Mouse (Mus musculus): ENCODE data around the gene Zfp217. TPM values are rescaled to one million over a fixed set of nuclear protein-coding genes. Genes with fewer than 3 reads are reported as not detected.
"Not testable (repeated sequence)": the region's sequence is repeated elsewhere in the genome, so short reads cannot be mapped to it uniquely, and the experiment has no call there.

The Zfp217 gene
- total RNA-seq (2021) = 1 to 10 TPM; 4.1 TPM

DNA sequence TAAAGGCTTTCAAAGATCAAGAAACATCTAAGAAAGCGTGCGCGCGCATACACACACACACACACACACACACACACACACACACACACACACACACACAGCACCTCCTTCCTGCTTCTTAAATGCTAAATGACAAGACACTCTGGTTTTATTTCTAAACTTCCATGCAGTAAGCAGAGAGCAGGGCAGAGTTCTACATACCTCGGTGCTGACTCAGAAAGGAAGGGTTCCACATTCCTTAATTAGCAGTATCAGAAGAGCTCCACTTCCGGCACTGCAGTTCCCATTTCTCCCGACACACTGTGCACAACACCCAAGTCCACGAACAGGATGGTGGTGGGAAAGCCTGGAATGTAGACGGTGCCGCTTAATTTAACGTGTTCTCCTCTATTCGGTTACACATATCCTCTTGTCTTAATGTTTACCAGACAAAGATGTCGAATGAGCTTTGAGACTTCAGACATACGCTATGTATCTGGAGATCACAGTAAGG, at the start of gene Zfp217:
Zfp217 (minus strand) TSS at position 443 of the 493 bp plus-strand sequence.
- intact Hi-C loops (cut with DNase I) = no loop called here
- DNase-seq (ENCODE audit: extremely low spot score in 1 of 2, low spot score in 2 of 2) = no peak

DNA sequence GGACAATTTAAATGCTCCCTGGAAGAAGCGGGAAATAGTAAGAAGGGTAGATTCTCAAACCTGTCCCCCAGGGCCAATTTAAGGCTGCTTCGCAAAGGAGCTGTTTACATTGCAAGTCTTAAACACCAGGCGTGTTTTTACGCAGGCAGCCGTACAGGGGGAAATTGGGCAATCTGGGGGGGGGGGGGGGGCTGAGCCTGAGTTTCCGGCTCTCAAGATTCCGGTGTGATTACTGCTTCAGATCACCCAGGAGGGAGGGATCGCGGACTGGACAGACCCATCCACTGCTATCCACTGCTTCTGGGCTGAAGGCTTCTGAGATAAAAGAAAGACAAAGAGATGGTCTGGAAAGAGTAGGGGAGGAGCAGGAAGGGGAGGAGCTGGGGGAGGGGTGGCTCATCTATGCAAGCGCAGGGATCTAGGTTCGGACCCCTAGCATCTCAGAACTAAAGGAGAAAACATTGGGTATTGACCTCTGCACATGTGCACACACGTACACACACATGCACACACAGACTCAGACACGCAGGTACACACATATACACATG, 47.7 kb upstream of the Zfp217 start:
- intact Hi-C loops (cut with DNase I) = no loop called here
- no peak for DNase-seq (ENCODE audit: extremely low spot score in 1 of 2, low spot score in 2 of 2)

DNA sequence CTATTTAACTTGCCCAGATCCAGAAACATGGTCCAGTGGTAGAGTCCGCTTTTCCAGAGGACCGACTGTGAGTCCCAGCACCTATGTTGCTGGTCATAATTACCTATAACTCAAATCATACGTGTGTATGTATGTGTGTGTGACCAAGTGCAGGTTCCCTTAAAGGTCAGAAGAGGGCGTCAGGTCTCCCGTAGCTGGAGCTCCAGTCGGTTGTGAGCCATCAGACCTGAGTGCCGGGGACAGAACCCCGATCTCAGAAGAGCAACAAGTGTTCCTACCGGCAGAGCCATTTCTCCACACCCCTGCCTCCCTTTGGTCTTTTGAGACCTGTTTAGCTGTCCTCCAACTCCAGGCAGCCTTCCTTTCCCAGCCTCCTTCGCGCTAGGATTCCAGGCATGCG, 46.9 kb upstream of the Zfp217 start:
- intact Hi-C loops (cut with DNase I) = no loop called here
- DNase-seq (ENCODE audit: extremely low spot score in 1 of 2, low spot score in 2 of 2) = no peak

DNA sequence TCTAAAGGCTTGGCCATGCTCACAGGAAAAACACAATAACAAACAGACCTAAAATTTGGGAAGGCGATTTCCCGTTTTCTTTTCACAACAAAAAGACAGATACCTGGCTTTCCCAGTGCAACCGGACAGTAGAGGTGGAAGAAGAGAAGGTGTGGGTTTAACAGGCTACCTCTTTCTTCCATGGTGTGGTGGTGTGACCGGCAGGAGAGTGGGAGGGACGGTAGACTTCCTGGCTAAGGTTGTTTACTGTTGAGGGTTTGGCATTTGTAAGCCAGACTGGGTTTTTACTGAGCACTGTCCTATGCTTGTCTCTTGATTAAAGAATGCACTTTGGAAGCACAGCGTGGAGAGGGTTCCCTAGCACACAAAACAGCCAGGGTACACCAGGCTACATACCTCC, 45.9 kb upstream of the Zfp217 start:
- intact Hi-C loops (cut with DNase I) = no loop called here
- DNase-seq (ENCODE audit: extremely low spot score in 1 of 2, low spot score in 2 of 2) = no peak

DNA sequence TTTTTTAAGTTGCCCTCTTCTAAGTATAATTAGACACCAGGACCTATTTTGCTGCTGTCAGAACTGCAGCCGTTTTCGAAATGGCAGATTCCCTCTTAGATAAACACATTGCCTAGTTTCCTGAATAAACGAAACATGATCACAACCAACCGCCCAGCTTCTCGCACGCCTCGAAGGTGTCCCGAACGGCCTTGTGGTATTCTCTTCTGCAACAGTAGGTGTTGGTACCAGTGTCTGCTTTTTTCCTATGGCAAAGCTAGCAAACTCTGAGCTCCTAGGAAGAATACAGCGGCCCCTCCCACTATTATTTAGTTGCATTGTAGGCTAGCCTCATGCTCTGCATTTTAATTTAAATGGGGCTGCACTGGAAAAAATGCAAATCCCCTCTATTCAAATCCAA, 45.3 kb upstream of the Zfp217 start:
- no peak for DNase-seq (ENCODE audit: extremely low spot score in 1 of 2, low spot score in 2 of 2)

DNA sequence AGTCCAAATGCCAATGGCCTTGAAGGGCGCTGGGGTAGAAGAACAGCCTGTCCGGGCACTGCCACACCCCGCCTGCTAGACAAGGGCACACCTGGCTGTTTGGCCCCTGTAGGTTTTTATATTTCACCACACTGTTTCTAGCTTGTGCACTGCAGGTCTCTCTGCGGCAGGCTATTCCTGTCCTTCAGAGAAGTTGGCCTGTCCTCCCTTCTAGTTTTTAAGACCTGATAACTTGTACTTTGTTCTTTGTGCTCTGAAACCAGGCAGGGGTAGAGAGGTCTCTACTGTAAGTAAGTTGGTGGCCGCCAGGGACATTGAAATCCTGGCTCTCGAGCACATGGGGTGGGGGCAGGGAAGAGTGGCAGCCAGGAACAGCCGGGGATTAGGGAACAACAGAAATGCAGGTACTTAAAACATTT, 44.8 kb upstream of the Zfp217 start:
- intact Hi-C loops (cut with DNase I) = no loop called here
- DNase-seq (ENCODE audit: extremely low spot score in 1 of 2, low spot score in 2 of 2) = peak in 1 of 2 experiments; percentile 52

More for the DNA sequence above, 45.3 kb upstream of the Zfp217 start:
- intact Hi-C loops (cut with DNase I) = no loop called here

DNA sequence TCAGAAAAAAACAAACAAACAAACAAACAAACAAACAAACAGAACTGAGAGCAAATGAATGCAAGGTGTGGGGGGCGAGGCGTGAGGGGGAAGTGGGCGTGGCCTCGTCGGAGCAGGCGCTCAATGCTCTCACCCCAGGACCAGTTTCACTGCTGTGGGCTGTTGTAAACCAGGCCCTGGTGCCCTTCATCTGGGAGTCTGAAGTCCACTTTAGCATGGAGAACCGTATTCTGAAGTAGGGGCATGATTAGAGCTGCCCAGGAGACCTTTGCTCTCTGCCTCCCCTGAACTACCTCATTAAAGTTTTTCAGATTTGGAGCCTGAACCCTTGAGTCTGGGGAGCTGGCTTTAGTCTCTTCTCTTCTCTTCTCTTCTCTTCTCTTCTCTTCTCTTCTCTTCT, 40.8 kb upstream of the Zfp217 start:
- no peak for DNase-seq (ENCODE audit: extremely low spot score in 1 of 2, low spot score in 2 of 2)
- intact Hi-C loops (cut with DNase I) = no loop called here

DNA sequence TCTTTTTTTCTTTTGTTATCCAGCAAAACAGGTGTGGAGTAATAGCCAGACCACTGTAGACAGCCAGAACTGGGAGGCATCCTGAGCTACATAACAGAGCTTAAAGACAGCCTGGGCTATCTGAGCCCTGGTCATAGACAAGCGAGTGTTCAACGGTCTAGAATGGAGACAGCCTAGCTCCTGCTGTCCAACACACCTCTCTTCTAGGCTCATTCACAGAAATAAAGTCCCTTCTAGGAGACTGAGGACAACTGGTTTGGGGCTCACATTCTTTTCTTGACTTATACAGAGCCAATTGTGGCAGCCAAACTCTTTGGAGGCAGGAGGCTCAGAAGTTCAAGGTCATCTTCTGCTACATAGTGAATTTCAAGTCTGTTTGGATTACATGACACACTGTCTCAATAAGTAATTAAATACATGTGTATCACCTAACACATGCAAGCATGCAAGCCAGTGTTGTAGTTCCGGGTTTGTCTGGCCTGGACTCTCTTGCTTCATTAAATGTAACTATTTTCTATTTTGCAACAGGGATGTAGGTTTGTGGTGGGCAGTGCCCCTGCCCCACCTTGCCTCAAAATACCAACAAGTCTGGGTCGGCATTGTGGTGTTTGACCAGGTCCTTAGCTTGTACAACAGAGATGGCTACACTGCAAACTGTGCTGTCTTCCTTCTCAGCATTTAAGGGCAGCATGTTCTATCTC, 37.4 kb upstream of the Zfp217 start:
- no peak for DNase-seq (ENCODE audit: extremely low spot score in 1 of 2, low spot score in 2 of 2)
- intact Hi-C loops (cut with DNase I) = no loop called here

DNA sequence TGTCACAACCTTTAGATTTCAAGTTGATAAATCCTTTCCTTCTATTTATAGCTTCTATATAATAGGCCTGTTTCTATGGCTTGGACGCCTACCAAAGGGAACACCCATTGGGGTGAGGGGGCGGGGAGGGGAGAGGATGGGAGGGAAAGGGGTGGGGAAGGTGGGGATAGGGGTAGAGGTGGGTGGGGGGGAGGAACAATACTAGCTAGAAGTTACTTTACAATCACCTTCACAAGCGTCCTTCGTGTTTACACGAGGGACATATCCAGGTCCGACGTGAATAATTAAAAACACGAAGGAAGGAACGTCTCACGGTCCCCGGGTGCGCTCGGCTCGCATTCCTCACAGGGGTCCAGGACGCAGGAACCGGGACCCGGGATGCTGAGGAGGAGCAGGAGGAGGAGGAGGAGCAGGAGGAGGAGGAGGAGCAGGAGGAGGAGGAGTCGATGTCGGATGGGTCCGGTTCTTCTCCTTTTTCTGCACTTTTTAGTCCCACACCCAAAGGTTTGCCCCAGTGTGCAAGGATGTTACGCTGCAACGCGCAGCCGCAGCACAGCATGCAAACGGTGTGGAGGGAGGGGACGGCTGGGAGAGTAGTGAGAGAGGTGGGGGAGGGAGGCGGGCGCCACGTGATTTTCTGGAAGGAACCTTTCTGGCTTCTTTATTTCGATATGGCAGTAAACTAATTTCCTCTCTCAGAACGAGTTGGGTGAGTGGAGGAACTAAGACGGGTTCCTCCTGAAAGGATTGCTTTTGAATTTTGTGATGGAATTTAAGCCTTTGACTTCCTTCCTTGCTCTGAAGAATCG, 36.5 kb upstream of the Zfp217 start:
- DNase-seq (ENCODE audit: extremely low spot score in 1 of 2, low spot score in 2 of 2) = peak; percentile 44 to 79
- intact Hi-C loops (cut with DNase I) = no loop called here

DNA sequence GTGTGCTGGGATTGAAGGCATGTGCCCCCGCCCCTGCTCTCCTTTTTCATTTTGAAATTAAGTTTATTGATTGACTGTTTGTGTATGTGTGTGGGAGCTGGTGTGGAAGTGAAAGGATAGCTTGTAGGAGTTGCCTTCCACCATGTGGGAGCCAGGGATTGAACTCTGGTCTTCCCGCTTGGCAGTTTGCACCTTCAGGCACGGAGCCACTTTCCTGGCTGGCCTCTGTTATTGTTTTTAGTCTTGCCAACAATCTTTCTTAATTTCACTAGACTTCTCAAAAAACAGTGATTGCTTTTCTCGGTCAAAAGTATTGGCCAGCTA, 35.9 kb upstream of the Zfp217 start:
- intact Hi-C loops (cut with DNase I) = no loop called here

DNA sequence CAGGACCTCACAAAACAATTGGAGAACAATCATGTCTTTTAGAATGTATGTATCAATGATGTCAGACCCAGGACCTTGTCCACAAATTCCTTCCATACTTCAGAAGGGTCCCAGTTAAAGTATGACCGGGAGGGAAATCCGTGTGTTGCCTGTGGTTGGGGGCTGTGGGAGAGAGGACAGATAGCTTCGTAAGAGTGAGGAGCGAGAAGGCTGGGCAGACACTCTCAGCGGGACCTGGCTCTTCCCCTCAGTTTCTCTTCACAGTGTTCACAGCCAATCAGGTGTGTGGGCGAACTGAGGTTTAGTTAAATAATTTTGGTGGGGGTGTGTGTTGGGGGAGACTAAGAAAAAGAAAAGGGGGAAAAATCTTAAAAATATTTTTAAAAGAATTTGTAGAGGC, 34.0 kb upstream of the Zfp217 start:
- DNase-seq (ENCODE audit: extremely low spot score in 1 of 2, low spot score in 2 of 2) = no peak
- intact Hi-C loops (cut with DNase I) = no loop called here

More for the DNA sequence above, 35.9 kb upstream of the Zfp217 start:
- no peak for DNase-seq (ENCODE audit: extremely low spot score in 1 of 2, low spot score in 2 of 2)

DNA sequence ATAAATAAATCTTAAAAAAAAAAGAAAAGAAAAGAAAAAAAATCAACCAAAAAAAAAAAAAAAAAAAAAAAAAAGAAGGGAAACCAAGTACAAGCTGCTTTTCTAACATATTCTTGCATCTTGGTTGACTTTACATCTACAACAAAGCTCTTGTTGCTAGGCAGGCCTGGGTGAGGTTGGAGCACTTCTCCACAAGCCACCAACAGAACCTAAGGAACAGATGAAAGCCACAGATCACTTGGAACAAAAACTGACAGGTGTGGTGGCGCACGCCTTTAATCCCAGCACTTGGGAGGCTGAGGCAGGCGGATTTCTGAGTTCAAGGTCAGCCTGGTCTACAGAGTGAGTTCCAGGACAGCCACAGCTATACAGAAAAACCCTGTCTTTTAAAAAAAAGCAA, 32.9 kb upstream of the Zfp217 start:
- DNase-seq (ENCODE audit: extremely low spot score in 1 of 2, low spot score in 2 of 2); intact Hi-C loops (cut with DNase I): not testable (repeated sequence)

DNA sequence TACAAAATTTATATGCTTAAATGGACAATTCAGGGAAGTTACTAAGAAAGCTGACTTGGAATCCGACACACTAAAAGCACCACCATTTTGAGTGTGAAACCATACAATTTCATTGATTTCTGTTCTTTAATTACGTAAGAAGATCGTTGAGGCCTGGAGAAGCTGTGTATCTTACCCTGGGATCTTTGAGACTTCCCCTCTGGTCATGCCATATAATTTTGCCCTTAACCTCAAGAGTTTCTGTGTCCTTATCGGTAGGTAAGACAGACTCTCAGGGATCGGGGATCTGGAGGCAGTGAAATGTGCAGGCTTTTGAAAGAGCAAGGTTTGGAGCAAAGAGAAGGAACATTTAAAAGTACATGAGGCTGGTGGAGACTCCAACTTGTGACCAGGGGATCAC, 31.4 kb upstream of the Zfp217 start:
- intact Hi-C loops (cut with DNase I) = no loop called here
- no peak for DNase-seq (ENCODE audit: extremely low spot score in 1 of 2, low spot score in 2 of 2)

DNA sequence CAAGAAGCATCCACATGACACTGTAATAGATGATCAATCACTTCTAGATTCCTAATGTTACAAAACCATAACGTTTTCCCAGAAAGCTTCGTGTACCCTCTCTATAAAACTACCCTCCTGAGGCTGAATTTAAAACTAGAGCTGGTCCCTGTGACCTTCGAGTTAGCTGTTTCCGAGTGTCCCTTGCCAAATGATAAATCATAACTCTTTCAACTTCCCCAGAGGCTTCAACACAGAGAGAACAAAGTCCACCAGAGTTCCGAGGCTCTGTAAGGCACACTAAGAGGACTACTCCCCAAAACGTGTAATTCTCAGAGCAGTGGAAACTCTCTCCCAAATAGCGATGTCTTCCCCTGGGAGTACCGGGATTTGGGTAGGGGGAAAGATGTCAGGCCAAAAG, 29.4 kb upstream of the Zfp217 start:
- DNase-seq (ENCODE audit: extremely low spot score in 1 of 2, low spot score in 2 of 2) = no peak
- intact Hi-C loops (cut with DNase I) = no loop called here

DNA sequence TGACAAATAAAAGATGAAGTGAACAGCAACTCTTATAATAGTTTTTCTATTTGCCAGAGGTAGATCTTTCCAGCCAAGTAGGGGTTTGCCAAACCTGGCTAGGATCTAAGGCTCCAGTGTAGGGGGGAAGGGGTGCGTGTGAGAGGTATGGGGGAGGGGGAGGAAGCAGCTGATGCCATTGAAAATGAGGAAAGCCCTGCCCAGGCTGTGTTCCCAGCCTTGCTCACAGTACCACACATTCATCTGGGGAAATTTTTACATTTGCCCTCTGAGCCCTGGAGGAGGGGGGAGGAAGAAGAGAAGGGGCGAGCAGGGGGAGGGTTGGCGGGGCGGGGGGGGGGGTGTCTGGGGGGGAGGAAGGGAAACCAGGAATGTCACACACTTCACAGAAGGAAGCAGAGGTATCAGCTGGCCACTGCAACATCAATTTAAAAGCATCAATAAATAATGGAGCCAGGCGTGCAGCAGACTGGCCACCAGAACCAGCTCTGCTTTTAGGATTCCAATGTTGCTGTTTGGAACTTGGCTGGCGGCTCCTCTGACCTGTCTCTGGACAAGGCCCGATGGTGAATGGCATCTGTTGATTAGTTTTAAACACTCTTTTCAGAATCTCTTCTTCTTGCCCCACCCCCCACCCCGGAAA, 28.5 kb upstream of the Zfp217 start:
- DNase-seq (ENCODE audit: extremely low spot score in 1 of 2, low spot score in 2 of 2) = no peak
- intact Hi-C loops (cut with DNase I) = no loop called here

DNA sequence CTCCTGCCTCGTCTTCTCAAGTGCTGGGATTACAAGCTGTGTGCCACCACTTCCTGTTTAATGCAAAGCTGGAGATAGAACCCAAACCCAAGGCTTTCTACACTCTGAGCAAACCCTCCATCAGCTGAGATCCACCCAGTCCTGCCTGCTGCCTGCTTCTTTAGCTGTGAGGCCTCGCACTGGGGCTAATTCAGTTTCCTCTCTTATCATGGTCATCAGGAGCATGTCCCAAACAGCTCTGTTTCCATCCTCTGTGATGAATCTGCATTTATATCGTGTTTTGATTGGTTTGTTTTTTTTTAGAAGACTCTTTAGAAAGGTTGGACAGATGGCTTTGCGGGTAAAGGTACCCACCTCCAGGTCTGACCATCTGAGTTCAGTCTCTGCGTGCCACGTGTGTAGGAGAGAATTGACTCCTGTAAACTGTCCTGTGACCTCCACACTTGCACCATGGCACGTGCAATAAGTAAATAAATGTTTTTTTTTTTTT, 27.8 kb upstream of the Zfp217 start:
- intact Hi-C loops (cut with DNase I) = no loop called here
- DNase-seq (ENCODE audit: extremely low spot score in 1 of 2, low spot score in 2 of 2) = no peak

DNA sequence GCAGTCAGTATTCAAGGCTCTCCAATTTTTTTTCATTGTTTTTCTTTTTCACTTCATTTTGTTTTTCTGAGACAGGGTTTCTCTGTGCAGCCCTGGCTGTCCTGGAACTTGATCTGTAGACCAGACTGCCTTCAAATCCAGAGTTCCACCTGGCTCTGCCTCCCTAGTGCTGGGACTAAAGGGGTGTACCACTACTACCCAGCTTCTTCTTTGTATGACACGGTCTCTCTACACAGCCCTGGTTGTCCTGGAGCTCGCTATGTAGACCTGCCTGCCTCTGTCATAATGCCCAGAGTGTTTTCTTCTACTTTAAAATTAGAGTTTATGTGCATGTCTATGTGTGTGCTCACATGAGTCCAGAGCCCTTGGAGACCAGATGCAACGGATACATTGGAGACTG, 27.3 kb upstream of the Zfp217 start:
- no peak for DNase-seq (ENCODE audit: extremely low spot score in 1 of 2, low spot score in 2 of 2)
- intact Hi-C loops (cut with DNase I) = no loop called here

DNA sequence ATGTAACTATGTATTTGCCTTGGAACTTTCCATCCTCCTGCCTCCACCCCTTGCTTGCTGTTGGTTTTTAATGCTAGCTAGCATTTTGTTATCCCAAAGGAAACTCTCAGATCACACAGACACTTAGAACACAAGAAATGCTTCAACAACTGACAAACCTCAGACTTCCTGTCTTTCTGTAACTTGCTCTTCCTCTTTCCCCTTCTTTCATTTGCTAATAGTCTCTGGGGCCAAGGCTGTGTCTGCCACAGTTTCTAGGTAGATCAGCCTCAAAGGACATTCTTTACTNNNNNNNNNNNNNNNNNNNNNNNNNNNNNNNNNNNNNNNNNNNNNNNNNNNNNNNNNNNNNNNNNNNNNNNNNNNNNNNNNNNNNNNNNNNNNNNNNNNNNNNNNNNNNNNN, 21.2 kb upstream of the Zfp217 start:
- intact Hi-C loops (cut with DNase I) = no loop called here
- DNase-seq (ENCODE audit: extremely low spot score in 1 of 2, low spot score in 2 of 2) = no peak

DNA sequence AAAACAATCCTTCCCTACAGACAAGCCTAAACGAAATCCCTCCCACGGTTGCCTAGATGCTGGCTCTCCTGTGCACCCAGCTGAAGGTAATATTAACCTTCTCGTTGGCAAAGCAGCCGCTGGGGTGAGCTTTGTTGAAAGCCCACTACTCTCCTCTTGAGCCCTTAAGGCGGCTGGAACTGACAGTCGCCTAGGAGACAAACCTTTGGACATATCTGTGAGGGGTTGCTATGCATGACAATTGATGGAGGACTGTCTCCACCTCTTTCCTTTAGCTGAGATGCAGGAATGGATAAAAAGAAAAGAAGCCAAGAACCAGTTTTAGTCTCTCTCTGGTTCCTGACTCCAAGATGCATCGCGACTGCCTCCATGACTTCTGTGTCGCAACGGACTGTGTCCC, 17.7 kb upstream of the Zfp217 start:
- intact Hi-C loops (cut with DNase I) = no loop called here
- DNase-seq (ENCODE audit: extremely low spot score in 1 of 2, low spot score in 2 of 2) = no peak
